15 mouse cellular contexts compared by ENCODE assay signal in genomic region chr10:31012669-31013358, GRCm38 (mm10).
"Had no signal": no experiment of that assay in that cellular context is flagged by ENCODE, and none has a peak within 500 bp of the region (broad histone marks: within the 10 kb centered on the region; RNA-seq: fewer than 3 reads in every experiment).

No protein-coding gene starts in this region.

- H3K9ac ChIP-seq: kidney, embryonic 15.5 days; limb, embryonic 13.5 days; liver, embryonic 12.5 days; lung, embryonic 14.5 days had no signal

- ATAC-seq: liver, embryonic 12.5 days; lung, postnatal 0 days had no signal

- H3K9me3 ChIP-seq: kidney, embryonic 15.5 days; limb, embryonic 13.5 days; liver, embryonic 12.5 days; megakaryocyte, embryonic 14.5 days had no signal

- DNase-seq: kidney, adult 8-10 months; kidney, postnatal 10 days; kidney, postnatal 36 days; liver; lung, embryonic 14.5 days; midbrain, embryonic 14.5 days; thymus, adult 18-20 months; thymus, postnatal 36 days had no signal

- H3K27ac ChIP-seq: kidney, embryonic 15.5 days; limb, embryonic 13.5 days; liver, embryonic 12.5 days; macrophage had no signal

- H3K27me3 ChIP-seq: kidney, embryonic 15.5 days; liver, embryonic 12.5 days; megakaryocyte, embryonic 14.5 days had no signal

- H3K4me3 ChIP-seq: kidney, embryonic 15.5 days; limb, embryonic 13.5 days; liver, embryonic 12.5 days; megakaryocyte, embryonic 14.5 days had no signal

- H3K36me3 ChIP-seq: kidney, embryonic 15.5 days; limb, embryonic 13.5 days; liver, embryonic 12.5 days had no signal

- H3K4me2 ChIP-seq: kidney, embryonic 15.5 days; limb, embryonic 13.5 days; liver, embryonic 12.5 days; lung, embryonic 14.5 days; midbrain, embryonic 11.5 days had no signal

- H3K4me1 ChIP-seq: liver, embryonic 12.5 days; megakaryocyte, embryonic 14.5 days had no signal
